Mouse (Mus musculus) layer of hippocampus, adult 2 months (tissue): ENCODE data around the gene Sez6l. TPM values are rescaled to one million over a fixed set of nuclear protein-coding genes. Genes with fewer than 3 reads are reported as not detected.

Experiments used
- DNase-seq, 2 experiments: peaks; one replicate each; pipeline ENCODE4 v3.0.0; 2022; ENCODE audit warnings: low spot score in 2 of 2
- H3K27ac ChIP-seq: fragments of 200-600 bp; 2 replicates; pipeline ENCODE4 v1.8.1; 2022
- H3K4me3 ChIP-seq: fragments of 200-600 bp; 2 replicates; pipeline ENCODE4 v1.8.1; 2022; ENCODE audit warnings: mild to moderate bottlenecking
- CTCF ChIP-seq: fragments of 200-600 bp; conservative IDR thresholded peaks from 2 replicates; pipeline ENCODE4 v1.8.1; 2022; ENCODE audit warnings: antibody characterized with exemption, mild to moderate bottlenecking, moderate library complexity
- total RNA-seq, 2 experiments: library from RNA; stranded (reverse); gene quantifications; 2 replicates each; pipeline ENCODE4 v1.2.3; 2021

The Sez6l gene
- total RNA-seq, 2 experiments from 2014 or later = 233 to 235 TPM

- DNase-seq = no peak
- TF ChIP-seq CTCF = no peak
- Histone ChIP-seq H3K4me3 (no peak overlapping the region), H3K27ac (peak overlapping the region; percentile 98)
These were observed 206.7 kb downstream of the Sez6l start for GRCm38 (mm10) chr5:112370236-112370813.

- DNase-seq = no peak
- Histone ChIP-seq H3K27ac (peak overlapping the region; percentile 98), H3K4me3 (no peak overlapping the region)
- no peak for TF ChIP-seq CTCF
These were observed 207.7 kb downstream of the Sez6l start for GRCm38 (mm10) chr5:112369326-112369725.

Other genes starting within 250 kb of the Sez6l start
- 10 to 100 TPM; 21.4 to 30.4 TPM for gene Srrd, start 234.1 kb downstream of the Sez6l start, total RNA-seq
- 10 to 100 TPM; 30.3 to 37.5 TPM for gene Hps4, start 234.1 kb downstream of the Sez6l start, total RNA-seq
- gene Gm6583, start 221.2 kb downstream of the Sez6l start, total RNA-seq = not detected
- gene Asphd2, start 182.3 kb downstream of the Sez6l start, total RNA-seq = 100 to 1,000 TPM; 223 to 224 TPM
- gene Gm6588, start 127.8 kb downstream of the Sez6l start, total RNA-seq = not detected